In the genomic region with DNA sequence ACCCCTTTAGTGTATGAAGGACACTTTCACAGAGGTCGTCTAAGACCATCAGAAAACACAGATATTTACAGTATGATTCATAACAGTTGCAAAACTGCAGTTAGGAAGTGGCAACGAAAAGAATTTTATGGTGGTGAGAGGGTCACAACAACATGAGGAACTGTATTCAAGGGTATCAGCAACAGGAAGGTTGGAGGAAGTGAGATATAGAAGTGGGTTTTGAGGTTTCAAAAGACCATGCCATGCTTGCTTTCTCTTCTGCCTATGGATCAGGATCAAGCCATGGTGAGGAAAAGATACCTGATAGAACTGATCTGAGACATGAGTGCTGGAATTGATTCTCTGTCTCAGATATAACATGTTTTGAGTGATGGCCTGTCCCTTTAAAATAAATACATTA, we compare ENCODE assay signal across 10 mouse cellular contexts. TPM values are rescaled to one million over a fixed set of nuclear protein-coding genes. Genes with fewer than 3 reads are reported as not detected.
DNase-seq lines count a peak whose midpoint lies in the region; ATAC-seq lines count a peak whose summit lies in the region.
"Had no signal": no experiment of that assay in that cellular context is flagged by ENCODE, and none has a peak within 500 bp of the region (broad histone marks: within the 10 kb centered on the region; RNA-seq: fewer than 3 reads in every experiment).

No protein-coding gene starts in this region.

- peak; percentile 86 for ATAC-seq in megakaryocyte progenitor cell, adult 5-6 weeks (replicated peaks; ENCODE audit: poor library complexity)
- ATAC-seq: forebrain, embryonic 15.5 days; midbrain, embryonic 15.5 days had no signal

- peak; percentile 34 for DNase-seq in heart, adult 8-10 months (ENCODE audit: low spot score)
- DNase-seq in heart, postnatal 14 days, result no peak
- peak; percentile 47 to 60 for DNase-seq in spleen, postnatal 36 days (ENCODE audit: low spot score in 2 of 2)
- no peak for DNase-seq in spleen, postnatal 10 days (ENCODE audit: low spot score in 2 of 2)
- DNase-seq in adrenal gland, postnatal 10 days, result no peak
- no peak for DNase-seq in c-Kit-positive CD71-positive TER-119-positive erythroid progenitor cells, embryonic 14.5 days (ENCODE audit: low spot score)
- no peak for DNase-seq in cerebellum, adult 11 months

- intact Hi-C loops in heart, postnatal 14 days (cut with DNase I), result no loop called here

RNA-seq across cellular contexts. Expression of a gene that starts 1.7 kb away (rescaled TPM):
- 1 to 10 TPM in 1 of 4 experiments, under 1 TPM in 3; 0.56 to 1.3 (median 0.66) TPM for total RNA-seq in heart, adult 8-10 months (2022)
- under 1 TPM; 0.71 to 0.98 TPM for total RNA-seq in heart, postnatal 14 days (2021)
- 0.94 and 2.0 TPM in 2 replicates for total RNA-seq in megakaryocyte progenitor cell, adult 5-6 weeks (2015)
- 1.9 and 2.2 TPM in 2 replicates for total RNA-seq in megakaryocyte progenitor cell, adult 5-6 weeks (2017)
- under 1 TPM; 0.51 to 0.96 TPM for total RNA-seq in adrenal gland, postnatal 10 days (2021)

RNA-seq across cellular contexts. Expression of a gene that starts 27.9 kb away (rescaled TPM):
- 10 to 100 TPM; 54.5 to 61.7 (median 56.2) TPM for total RNA-seq in heart, adult 8-10 months (2022)
- total RNA-seq in heart, postnatal 14 days (2021), result 10 to 100 TPM; 59.2 to 63.4 TPM
- 123 and 127 TPM in 2 replicates for total RNA-seq in megakaryocyte progenitor cell, adult 5-6 weeks (2015)
- 69.9 and 101 TPM in 2 replicates for total RNA-seq in megakaryocyte progenitor cell, adult 5-6 weeks (2017)
- 10 to 100 TPM; 67.1 to 74.8 TPM for total RNA-seq in adrenal gland, postnatal 10 days (2021)

RNA-seq across cellular contexts. Expression of a gene that starts 33.3 kb away (rescaled TPM):
- 1 to 10 TPM; 1.8 to 4.3 (median 2.4) TPM for total RNA-seq in heart, adult 8-10 months (2022)
- 1 to 10 TPM; 2.7 to 3.2 TPM for total RNA-seq in heart, postnatal 14 days (2021)
- 6.9 and 7.1 TPM in 2 replicates for total RNA-seq in megakaryocyte progenitor cell, adult 5-6 weeks (2015)
- total RNA-seq in megakaryocyte progenitor cell, adult 5-6 weeks (2017), result 9.4 and 10.0 TPM in 2 replicates
- 1 to 10 TPM; 8.1 to 9.4 TPM for total RNA-seq in adrenal gland, postnatal 10 days (2021)

RNA-seq across cellular contexts. Expression of a gene that starts 36.5 kb away (rescaled TPM):
- 1 to 10 TPM; 2.7 to 4.4 (median 3.4) TPM for total RNA-seq in heart, adult 8-10 months (2022)
- total RNA-seq in heart, postnatal 14 days (2021), result 1 to 10 TPM; 4.1 to 5.2 TPM
- 35.7 and 44.1 TPM in 2 replicates for total RNA-seq in megakaryocyte progenitor cell, adult 5-6 weeks (2015)
- 44.1 and 46.7 TPM in 2 replicates for total RNA-seq in megakaryocyte progenitor cell, adult 5-6 weeks (2017)
- 10 to 100 TPM; 17.1 to 20.6 TPM for total RNA-seq in adrenal gland, postnatal 10 days (2021)

RNA-seq across cellular contexts. Expression of a gene that starts 40.1 kb away (rescaled TPM):
- total RNA-seq in heart, adult 8-10 months (2022), result 1 to 10 TPM; 4.9 to 7.0 (median 5.9) TPM
- 1 to 10 TPM; 6.8 to 7.1 TPM for total RNA-seq in heart, postnatal 14 days (2021)
- 28.7 and 30.1 TPM in 2 replicates for total RNA-seq in megakaryocyte progenitor cell, adult 5-6 weeks (2015)
- total RNA-seq in megakaryocyte progenitor cell, adult 5-6 weeks (2017), result 45.8 and 59.3 TPM in 2 replicates
- total RNA-seq in adrenal gland, postnatal 10 days (2021), result 10 to 100 TPM; 19.1 to 20.1 TPM

Comparison
In these comparisons a context has a peak if more than half of its experiments do, and no peak if none do; other contexts are left out.
1. DNase-seq: peak in heart, adult 8-10 months (single experiment) and spleen, postnatal 36 days (2 of 2); none in heart, postnatal 14 days (0 of 2), spleen, postnatal 10 days (0 of 2), adrenal gland, postnatal 10 days (single experiment), c-Kit-positive CD71-positive TER-119-positive erythroid progenitor cells, embryonic 14.5 days (single experiment) and cerebellum, adult 11 months (single experiment).